Mouse (Mus musculus): Measurements from ENCODE around the gene Trim8. TPM values are rescaled to one million over a fixed set of nuclear protein-coding genes. Genes with fewer than 3 reads are reported as not detected.

Gene Trim8
- polyA plus RNA-seq, 1 experiment from 2014 or later: 31.0 TPM

GRCm38 (mm10) chr19:46523480-46524151 is 22.1 kb downstream of the Trim8 start:
- Histone ChIP-seq H3K4me1 (ENCODE audit: insufficient read depth) (peaks cover 34% of the 10 kb centered on the region), H3K9ac (peak overlapping the region; percentile 20), H3K36me3 (ENCODE audit: insufficient read depth) (no peaks in the 10 kb centered on the region), H3K27me3 (ENCODE audit: insufficient read depth, low read length) (no peaks in the 10 kb centered on the region), H3K27ac (ENCODE audit: low read depth) (peak overlapping the region; percentile 81), H3K4me3 (ENCODE audit: low read depth, low read length) (peak overlapping the region; percentile 14), H3K4me2 (peak overlapping the region; percentile 61), H3K9me3 (ENCODE audit: low read depth, low read length) (no peaks in the 10 kb centered on the region)
- peak; percentile 84 for ATAC-seq (ENCODE audit: insufficient read depth)
- peak; percentile 83 for DNase-seq
- no peak for TF ChIP-seq CTCF (IDR thresholded peaks at IDR 0.05; ENCODE audit: low read depth)
- WGBS: 7% methylated on average over 20 of the region's 20 CpGs

DNA sequence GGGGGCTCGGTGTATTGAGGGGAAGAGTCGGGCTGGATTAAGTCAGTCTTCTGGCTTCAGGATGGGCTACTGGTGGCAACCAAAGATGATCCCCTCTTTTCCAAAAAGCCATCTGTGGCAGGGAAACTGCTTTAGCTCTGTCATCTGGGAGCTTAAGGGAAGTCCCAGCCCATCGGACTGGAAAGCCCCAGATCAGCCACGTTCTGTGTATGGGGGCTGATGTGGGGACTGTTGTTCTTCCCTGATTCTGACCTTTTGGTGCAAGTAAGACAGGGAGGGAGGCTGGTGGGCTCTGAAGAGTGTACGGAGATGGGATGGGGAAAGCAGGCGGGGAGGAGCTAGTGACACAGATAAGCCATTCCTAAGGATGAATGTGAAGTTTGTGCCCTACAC is 22.6 kb downstream of the Trim8 start:
- 14% methylated on average over 6 of the region's 6 CpGs for WGBS
- Histone ChIP-seq H3K4me3 (ENCODE audit: low read depth, low read length) (peak overlapping the region; percentile 14; the same call in 1 of the 2 replicates), H3K36me3 (ENCODE audit: insufficient read depth) (no peaks in the 10 kb centered on the region), H3K4me2 (peak overlapping the region; percentile 61), H3K9ac (peak overlapping the region; percentile 20; the same call in 1 of the 2 replicates), H3K27ac (ENCODE audit: low read depth) (peak overlapping the region; percentile 81), H3K4me1 (ENCODE audit: insufficient read depth) (peaks cover 33% of the 10 kb centered on the region), H3K9me3 (ENCODE audit: low read depth, low read length) (no peaks in the 10 kb centered on the region), H3K27me3 (ENCODE audit: insufficient read depth, low read length) (no peaks in the 10 kb centered on the region)
- TF ChIP-seq CTCF (IDR thresholded peaks at IDR 0.05; ENCODE audit: low read depth): no peak
- no peak for DNase-seq
- ATAC-seq (ENCODE audit: insufficient read depth): no peak; the same call in 1 of the 2 replicates

DNA sequence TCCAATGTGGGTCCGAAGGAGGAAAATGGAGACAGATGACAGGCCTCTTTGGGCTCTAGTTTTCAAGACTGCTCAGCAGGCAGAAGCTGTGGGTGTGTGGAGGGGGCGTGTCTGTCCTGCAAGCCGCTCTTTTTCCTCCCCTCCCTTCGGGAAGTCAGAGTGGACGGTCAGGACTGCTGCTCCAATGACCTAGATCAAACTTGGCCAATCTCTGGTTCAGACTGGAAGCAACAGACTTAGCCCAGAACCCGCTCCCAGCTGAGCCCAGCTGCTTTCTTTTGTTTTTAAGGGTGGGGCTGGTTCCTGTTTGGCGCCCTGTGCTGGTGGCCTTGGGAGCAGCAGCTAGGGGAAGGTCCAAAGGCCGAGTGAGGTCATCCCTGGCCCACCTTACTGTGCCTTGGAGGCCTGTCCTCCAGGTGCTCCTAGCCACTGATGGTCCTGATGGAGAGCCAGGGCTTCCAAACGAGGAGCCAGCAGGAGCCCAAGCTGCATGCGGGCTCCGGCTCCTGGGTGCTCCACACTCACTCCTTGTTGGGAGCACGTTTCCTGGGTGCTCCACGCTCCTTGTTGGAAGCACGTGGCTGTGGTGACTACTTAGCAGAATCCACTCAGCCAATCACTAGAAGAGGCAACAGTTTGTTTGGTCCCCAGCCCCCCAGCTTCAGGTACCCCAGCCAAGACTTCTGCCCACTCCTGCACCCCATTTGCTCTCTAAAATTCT is 23.3 kb downstream of the Trim8 start:
- H3K36me3 ChIP-seq (ENCODE audit: insufficient read depth): no peaks in the 10 kb centered on the region
- TF ChIP-seq CTCF (IDR thresholded peaks at IDR 0.05; ENCODE audit: low read depth): peak; percentile 22; the same call in 1 of the 2 replicates
- H3K9ac ChIP-seq: peak overlapping the region; percentile 5; the same call in 1 of the 2 replicates
- ATAC-seq (ENCODE audit: insufficient read depth) (peak; percentile 23), DNase-seq (peak; percentile 71)
- H3K27ac ChIP-seq (ENCODE audit: low read depth): peak overlapping the region; percentile 19; the same call in 1 of the 2 replicates
- 0 out of 2 replicates have a peak overlapping the region, but pooled peaks have one; percentile 14 for H3K4me3 ChIP-seq (ENCODE audit: low read depth, low read length)
- peak overlapping the region; percentile 61 for H3K4me2 ChIP-seq
- no peaks in the 10 kb centered on the region for H3K27me3 ChIP-seq (ENCODE audit: insufficient read depth, low read length)
- H3K9me3 ChIP-seq (ENCODE audit: low read depth, low read length): no peaks in the 10 kb centered on the region
- H3K4me1 ChIP-seq (ENCODE audit: insufficient read depth): peaks cover 37% of the 10 kb centered on the region
- 25% methylated on average over 14 of the region's 14 CpGs for WGBS

GRCm38 (mm10) chr19:46525691-46526631 is 24.5 kb downstream of the Trim8 start:
- H3K27me3 ChIP-seq (ENCODE audit: insufficient read depth, low read length): no peaks in the 10 kb centered on the region
- peaks cover 48% of the 10 kb centered on the region for H3K4me1 ChIP-seq (ENCODE audit: insufficient read depth)
- H3K27ac ChIP-seq (ENCODE audit: low read depth): no peak overlapping the region
- ATAC-seq (ENCODE audit: insufficient read depth) (no peak), DNase-seq (peak; percentile 65)
- H3K9ac ChIP-seq: no peak overlapping the region
- H3K4me2 ChIP-seq: no peak overlapping the region
- no peaks in the 10 kb centered on the region for H3K36me3 ChIP-seq (ENCODE audit: insufficient read depth)
- no peak overlapping the region for H3K4me3 ChIP-seq (ENCODE audit: low read depth, low read length)
- H3K9me3 ChIP-seq (ENCODE audit: low read depth, low read length): no peaks in the 10 kb centered on the region
- TF ChIP-seq CTCF (IDR thresholded peaks at IDR 0.05; ENCODE audit: low read depth): no peak
- 61% methylated on average over 10 of the region's 10 CpGs for WGBS

- H3K9me3 ChIP-seq (ENCODE audit: low read depth, low read length): no peaks in the 10 kb centered on the region
- peak overlapping the region; percentile 65 for H3K4me2 ChIP-seq
- H3K27ac ChIP-seq (ENCODE audit: low read depth): peak overlapping the region; percentile 78; the same call in 1 of the 2 replicates
- no peak for TF ChIP-seq CTCF (IDR thresholded peaks at IDR 0.05; ENCODE audit: low read depth)
- DNase-seq: no peak
- H3K4me1 ChIP-seq (ENCODE audit: insufficient read depth): peaks cover 66% of the 10 kb centered on the region
- H3K36me3 ChIP-seq (ENCODE audit: insufficient read depth): no peaks in the 10 kb centered on the region
- no peaks in the 10 kb centered on the region for H3K27me3 ChIP-seq (ENCODE audit: insufficient read depth, low read length)
- WGBS: 29% methylated on average over 17 of the region's 17 CpGs
- peak overlapping the region; percentile 41; the same call in 1 of the 2 replicates for H3K9ac ChIP-seq
- H3K4me3 ChIP-seq (ENCODE audit: low read depth, low read length): peak overlapping the region; percentile 19
- no peak for ATAC-seq (ENCODE audit: insufficient read depth)
Measured at GRCm38 (mm10) chr19:46527632-46528528, 26.4 kb downstream of the Trim8 start.

All from lung, embryonic 14.5 days (tissue).